Mouse (Mus musculus): ENCODE measurements at regions not wholly inside any gene's neighbourhood (a gene's known extent, or its start where the extent isn't known, plus 50 kb on each side); places are given as distances from the start of the nearest gene placed in this dataset.

DNA sequence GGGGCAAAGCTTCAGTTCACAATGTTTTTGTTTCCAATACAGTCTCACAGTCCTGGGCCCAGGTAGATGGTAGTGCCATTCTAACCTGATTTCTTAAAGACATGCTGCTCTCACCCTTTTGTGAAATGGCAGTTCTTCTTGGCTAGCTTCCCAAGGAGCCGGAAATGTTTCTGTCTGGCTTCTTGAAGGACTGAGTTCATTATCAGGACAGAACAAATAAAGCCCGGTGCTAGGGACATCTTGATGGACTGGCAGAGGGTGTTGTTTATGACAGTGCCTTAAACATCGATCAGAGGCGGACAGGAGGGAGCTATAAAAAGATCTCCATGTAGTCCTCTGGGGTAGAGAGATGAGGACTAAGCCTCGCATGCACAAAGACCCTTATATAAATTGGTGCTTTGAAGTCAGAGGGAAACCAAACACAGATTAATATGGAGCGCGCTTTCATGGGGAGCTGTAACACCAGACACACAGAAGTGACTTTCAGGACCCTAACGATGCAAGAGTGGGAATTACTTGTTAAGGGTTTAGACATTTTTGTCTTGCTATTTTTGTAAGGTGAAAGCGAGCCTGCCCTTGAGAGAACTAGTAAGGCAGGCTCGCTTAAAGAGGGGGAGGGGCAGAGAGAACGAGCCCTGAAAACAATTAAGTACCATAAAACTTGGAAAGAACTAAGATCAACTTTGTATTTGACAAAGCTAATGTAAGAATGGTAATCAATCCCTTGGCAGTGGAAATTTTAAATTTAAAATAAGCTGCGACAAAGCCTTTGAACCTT is 96.2 kb downstream of the Fzd1 start:
- TF ChIP-seq CTCF (IDR thresholded peaks at IDR 0.05; ENCODE audit: control insufficient read depth, insufficient read depth, insufficient replicate concordance, low read depth, low read length), result no peak
- no peak for TF ChIP-seq POLR2A (IDR thresholded peaks at IDR 0.05; ENCODE audit: control insufficient read depth, low read depth, low read length)
